Mouse (Mus musculus) heart, postnatal 0 days (tissue): ENCODE measurements around the gene Olfr102. TPM values are rescaled to one million over a fixed set of nuclear protein-coding genes. Genes with fewer than 3 reads are reported as not detected.

Experiments
- ATAC-seq: fragments of 200-750 bp; cut with Nextera tagmentation; 2 replicates; pipeline ENCODE4 v1.8.0; 2017; ENCODE audit warnings: low read depth, moderate number of reproducible peaks, moderate library complexity; ENCODE audit not compliant: insufficient read depth
- DNase-seq: peaks from one replicate; pipeline ENCODE4 v3.0.0-alpha.2; 2016; ENCODE audit warnings: low spot score
- H3K27ac ChIP-seq: fragments of 300-500 bp; sonication (generic); 2 replicates; pipeline ENCODE4 v1.5.1; 2014; ENCODE audit warnings: low read depth, mild to moderate bottlenecking
- H3K27me3 ChIP-seq: fragments of 300-500 bp; sonication (generic); 2 replicates; pipeline ENCODE4 v1.6.1; 2014; ENCODE audit warnings: low read length, mixed read lengths; ENCODE audit not compliant: control insufficient read depth, insufficient read depth
- H3K36me3 ChIP-seq: fragments of 300-500 bp; sonication (generic); replicated peaks from 2 replicates; pipeline ENCODE4 v1.6.1; 2014; ENCODE audit warnings: low read length, mixed read lengths; ENCODE audit not compliant: control insufficient read depth, insufficient read depth
- H3K4me1 ChIP-seq: fragments of 300-500 bp; sonication (generic); 2 replicates; pipeline ENCODE4 v1.6.1; 2014; ENCODE audit warnings: antibody characterized with exemption; ENCODE audit not compliant: control insufficient read depth, insufficient read depth
- H3K4me2 ChIP-seq: fragments of 300-500 bp; sonication (generic); 2 replicates; pipeline ENCODE4 v1.6.1; 2014; ENCODE audit warnings: low read depth, mild to moderate bottlenecking, low read length, moderate library complexity
- H3K4me3 ChIP-seq: fragments of 300-500 bp; sonication (generic); 2 replicates; pipeline ENCODE4 v1.5.1; 2014; ENCODE audit warnings: low read depth, low read length
- H3K9ac ChIP-seq: fragments of 300-500 bp; sonication (generic); replicated peaks from 2 replicates; pipeline ENCODE4 v1.6.1; 2014; ENCODE audit warnings: low read depth, low read length, mixed read lengths
- H3K9me3 ChIP-seq: fragments of 300-500 bp; sonication (generic); replicated peaks from 2 replicates; pipeline ENCODE4 v1.6.1; 2016; ENCODE audit warnings: low read length; ENCODE audit not compliant: control insufficient read depth
- CTCF ChIP-seq: IDR thresholded peaks from 2 replicates; pipeline ENCODE4 v1.5.1; 2016; ENCODE audit warnings: antibody characterized with exemption, control low read depth, low read depth
- EP300 ChIP-seq: IDR thresholded peaks from 2 replicates; pipeline ENCODE4 v1.6.1; 2016; ENCODE audit warnings: antibody characterized with exemption, low read depth
- WGBS: fragments of 180-500 bp; shearing (Covaris S2); extraction: QIAGEN DNeasy Blood & Tissue Kit; methylation state at CpG from one replicate; pipeline ENCODE4 v1.1.7; 2014; 5-methylcytosine and 5-hydroxymethylcytosine counted together
- polyA plus RNA-seq: library from polyadenylated mRNA; unstranded; fragments of >200 nt; fragmentation: Nextera tagmentation; extraction: Ambion mirVana; gene quantifications from 2 replicates; pipeline ENCODE4 v1.2.1, GENCODE M21; 2015
- total RNA-seq: library from RNA; depleted of rRNA; stranded (reverse); fragments of >200 nt; gene quantifications from 2 replicates; pipeline ENCODE4 v1.2.3, GENCODE M21; 2014; ENCODE audit warnings: low replicate concordance; rRNA removed

Gene Olfr102
- total and polyA plus RNA-seq, 2 experiments from 2014 or later, result not detected

DNA sequence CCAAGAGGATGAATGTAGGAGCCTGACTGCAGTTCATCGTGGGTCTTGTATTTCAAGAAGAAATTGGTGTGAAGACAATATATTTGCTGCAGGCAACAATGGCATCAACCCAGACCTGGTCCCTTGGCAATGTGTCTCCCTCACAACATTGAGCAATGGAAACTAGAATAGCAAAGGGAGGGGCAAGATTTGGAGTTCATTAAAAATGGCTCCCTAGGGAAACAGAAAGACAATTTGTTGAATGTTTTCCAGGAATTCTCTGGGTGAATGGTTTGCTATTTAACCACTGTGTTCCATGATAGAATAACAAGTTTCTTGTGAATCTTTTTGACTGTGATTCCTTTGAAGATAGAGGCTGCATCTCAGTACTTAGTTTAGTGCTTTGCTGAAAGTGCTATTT lies 53.2 kb downstream of the Olfr102 start, which contains the start of gene Olfr98:
TSS of gene Olfr98 (minus strand) at position 124 of the 400 bp plus-strand sequence.
- ATAC-seq (no peak), DNase-seq (no peak)
- Histone ChIP-seq H3K9ac (no peak within 1 kb of the TSS), H3K27ac (no peak within 1 kb of the TSS), H3K4me1 (no peaks in the 10 kb centered on the region), H3K4me2 (no peak within 1 kb of the TSS), H3K4me3 (no peak within 1 kb of the TSS), H3K27me3 (no peaks in the 10 kb centered on the region), H3K9me3 (no peaks in the 10 kb centered on the region), H3K36me3 (no peaks in the 10 kb centered on the region)
- WGBS, result 48% methylated on average over 1 of the region's 1 CpGs
- TF ChIP-seq EP300, result no peak
- no peak for TF ChIP-seq CTCF

Other genes starting within 250 kb of the Olfr102 start
- not detected in 2 replicates for gene Olfr90, start 228.6 kb downstream of the Olfr102 start, total RNA-seq
- gene Olfr90, start 228.6 kb downstream of the Olfr102 start, polyA plus RNA-seq, result not detected in 2 replicates
- gene Olfr91, start 218.8 kb downstream of the Olfr102 start, total RNA-seq, result not detected in 2 replicates
- not detected in 2 replicates for gene Olfr91, start 218.8 kb downstream of the Olfr102 start, polyA plus RNA-seq
- gene Olfr92, start 197.0 kb downstream of the Olfr102 start, total RNA-seq, result not detected in 2 replicates
- gene Olfr92, start 197.0 kb downstream of the Olfr102 start, polyA plus RNA-seq, result not detected in 2 replicates
- gene Olfr93, start 155.6 kb downstream of the Olfr102 start, total RNA-seq, result not detected in 2 replicates
- not detected in 2 replicates for gene Olfr93, start 155.6 kb downstream of the Olfr102 start, polyA plus RNA-seq
- gene Ubd, start 123.2 kb downstream of the Olfr102 start, total RNA-seq, result not detected in 2 replicates
- not detected in 2 replicates for gene Ubd, start 123.2 kb downstream of the Olfr102 start, polyA plus RNA-seq
- not detected in 2 replicates for gene Olfr94, start 116.1 kb downstream of the Olfr102 start, total RNA-seq
- not detected in 2 replicates for gene Olfr94, start 116.1 kb downstream of the Olfr102 start, polyA plus RNA-seq
- gene Olfr95, start 103.9 kb downstream of the Olfr102 start, total RNA-seq, result not detected in 2 replicates
- gene Olfr95, start 103.9 kb downstream of the Olfr102 start, polyA plus RNA-seq, result not detected in 2 replicates
- gene Olfr96, start 96.9 kb downstream of the Olfr102 start, total RNA-seq, result not detected in 2 replicates
- gene Olfr96, start 96.9 kb downstream of the Olfr102 start, polyA plus RNA-seq, result not detected in 2 replicates
- gene Olfr97, start 79.7 kb downstream of the Olfr102 start, total RNA-seq, result not detected in 2 replicates
- not detected in 2 replicates for gene Olfr97, start 79.7 kb downstream of the Olfr102 start, polyA plus RNA-seq
- not detected in 2 replicates for gene Olfr98, start 53.3 kb downstream of the Olfr102 start, total RNA-seq
- not detected in 2 replicates for gene Olfr98, start 53.3 kb downstream of the Olfr102 start, polyA plus RNA-seq
- gene H2-M3, start 46.8 kb downstream of the Olfr102 start, total RNA-seq, result 0.42 and 0.43 TPM in 2 replicates
- gene H2-M3, start 46.8 kb downstream of the Olfr102 start, polyA plus RNA-seq, result 2.6 and 2.9 TPM in 2 replicates
- not detected in 2 replicates for gene Olfr99, start 33.6 kb downstream of the Olfr102 start, total RNA-seq
- gene Olfr99, start 33.6 kb downstream of the Olfr102 start, polyA plus RNA-seq, result not detected in 2 replicates
- gene Olfr101, start 12.7 kb downstream of the Olfr102 start, total RNA-seq, result not detected in 2 replicates
- gene Olfr101, start 12.7 kb downstream of the Olfr102 start, polyA plus RNA-seq, result not detected in 2 replicates
- gene Olfr103, start 22.6 kb upstream of the Olfr102 start, total RNA-seq, result not detected in 2 replicates
- gene Olfr103, start 22.6 kb upstream of the Olfr102 start, polyA plus RNA-seq, result not detected in 2 replicates
- gene Olfr104-ps, start 42.5 kb upstream of the Olfr102 start, total RNA-seq, result not detected in 2 replicates
- not detected in 2 replicates for gene Olfr104-ps, start 42.5 kb upstream of the Olfr102 start, polyA plus RNA-seq
- not detected in 2 replicates for gene Olfr105-ps, start 62.0 kb upstream of the Olfr102 start, total RNA-seq
- gene Olfr105-ps, start 62.0 kb upstream of the Olfr102 start, polyA plus RNA-seq, result not detected in 2 replicates
- not detected in 2 replicates for gene Olfr106-ps, start 73.3 kb upstream of the Olfr102 start, total RNA-seq
- gene Olfr106-ps, start 73.3 kb upstream of the Olfr102 start, polyA plus RNA-seq, result not detected in 2 replicates
- gene Olfr107, start 82.2 kb upstream of the Olfr102 start, total RNA-seq, result not detected in 2 replicates
- gene Olfr107, start 82.2 kb upstream of the Olfr102 start, polyA plus RNA-seq, result not detected in 2 replicates
- gene Olfr108, start 128.4 kb upstream of the Olfr102 start, total RNA-seq, result not detected in 2 replicates
- gene Olfr108, start 128.4 kb upstream of the Olfr102 start, polyA plus RNA-seq, result not detected in 2 replicates
- gene Olfr109, start 141.9 kb upstream of the Olfr102 start, total RNA-seq, result not detected in 2 replicates
- gene Olfr109, start 141.9 kb upstream of the Olfr102 start, polyA plus RNA-seq, result not detected in 2 replicates
- not detected in 2 replicates for gene H2-M2, start 166.5 kb upstream of the Olfr102 start, total RNA-seq
- gene H2-M2, start 166.5 kb upstream of the Olfr102 start, polyA plus RNA-seq, result not detected in 2 replicates
- gene Olfr110, start 175.4 kb upstream of the Olfr102 start, total RNA-seq, result not detected in 2 replicates
- not detected in 2 replicates for gene Olfr110, start 175.4 kb upstream of the Olfr102 start, polyA plus RNA-seq
- gene Olfr111, start 191.0 kb upstream of the Olfr102 start, total RNA-seq, result not detected in 2 replicates
- not detected in 2 replicates for gene Olfr111, start 191.0 kb upstream of the Olfr102 start, polyA plus RNA-seq